Mouse (Mus musculus) limb, embryonic 10.5 days (tissue): Measurements from ENCODE around the gene 1700008O03Rik. TPM values are rescaled to one million over a fixed set of nuclear protein-coding genes. Genes with fewer than 3 reads are reported as not detected.

Source experiments
- DNase-seq: peaks from one replicate; pipeline ENCODE4 v3.0.0-alpha.2; 2017; ENCODE audit warnings: low spot score
- H3K27ac ChIP-seq: fragments of 300-500 bp; sonication (generic); 2 replicates; pipeline ENCODE4 v1.5.1; 2016; ENCODE audit warnings: mild to moderate bottlenecking
- H3K27me3 ChIP-seq: fragments of 300-500 bp; sonication (generic); 2 replicates; pipeline ENCODE4 v1.6.1; 2016; ENCODE audit warnings: low read depth, mild to moderate bottlenecking; ENCODE audit not compliant: poor library complexity, severe bottlenecking
- H3K36me3 ChIP-seq: fragments of 300-500 bp; sonication (generic); 2 replicates; pipeline ENCODE4 v1.6.1; 2016; ENCODE audit warnings: mild to moderate bottlenecking, moderate library complexity
- H3K4me1 ChIP-seq: fragments of 300-500 bp; sonication (generic); 2 replicates; pipeline ENCODE4 v1.6.1; 2016
- H3K4me3 ChIP-seq: fragments of 300-500 bp; sonication (generic); 2 replicates; pipeline ENCODE4 v1.5.1; 2016; ENCODE audit warnings: mild to moderate bottlenecking, moderate library complexity
- H3K9me3 ChIP-seq: fragments of 300-500 bp; sonication (generic); replicated peaks from 2 replicates; pipeline ENCODE4 v1.6.1; 2016; ENCODE audit warnings: mild to moderate bottlenecking
- WGBS: fragments of 180-500 bp; shearing (Covaris S2); methylation state at CpG from one replicate; pipeline ENCODE4 v1.1.7; 2016; 5-methylcytosine and 5-hydroxymethylcytosine counted together
- polyA plus RNA-seq: library from polyadenylated mRNA; unstranded; fragments of >200 nt; fragmentation: Nextera tagmentation; extraction: Ambion mirVana; gene quantifications from 2 replicates; pipeline ENCODE4 v1.2.1, GENCODE M21; 2016

The 1700008O03Rik gene
- polyA plus RNA-seq, 1 experiment from 2014 or later: 0.50 TPM

GRCm38 (mm10) chr7:44334139-44334538, 51.5 kb downstream of the 1700008O03Rik start:
- Histone ChIP-seq H3K4me3 (no peak overlapping the region), H3K27ac (no peak overlapping the region), H3K36me3 (no peaks in the 10 kb centered on the region), H3K27me3 (peaks cover 72% of the 10 kb centered on the region), H3K9me3 (no peaks in the 10 kb centered on the region), H3K4me1 (peaks cover 12% of the 10 kb centered on the region)
- 63% methylated on average over 14 of the region's 14 CpGs for WGBS
- DNase-seq: no peak

- 68% methylated on average over 3 of the region's 3 CpGs for WGBS
Measured at GRCm38 (mm10) chr7:44332336-44332735, 53.3 kb downstream of the 1700008O03Rik start.

GRCm38 (mm10) chr7:44326614-44327013, 59.0 kb downstream of the 1700008O03Rik start:
- H3K9me3 ChIP-seq: no peaks in the 10 kb centered on the region
- no peak overlapping the region for H3K4me3 ChIP-seq
- 49% methylated on average over 6 of the region's 6 CpGs for WGBS
- no peak overlapping the region for H3K27ac ChIP-seq
- H3K27me3 ChIP-seq: peaks cover 34% of the 10 kb centered on the region; the same call in 1 of the 2 replicates
- H3K4me1 ChIP-seq: peaks cover 7% of the 10 kb centered on the region; the same call in 1 of the 2 replicates
- no peaks in the 10 kb centered on the region for H3K36me3 ChIP-seq
- DNase-seq: no peak

More at GRCm38 (mm10) chr7:44332336-44332735, 53.3 kb downstream of the 1700008O03Rik start:
- Histone ChIP-seq H3K27ac (no peak overlapping the region), H3K4me3 (no peak overlapping the region), H3K9me3 (no peaks in the 10 kb centered on the region), H3K27me3 (peaks cover 61% of the 10 kb centered on the region), H3K4me1 (peaks cover 12% of the 10 kb centered on the region), H3K36me3 (no peaks in the 10 kb centered on the region)
- DNase-seq: no peak

- DNase-seq: no peak
- 80% methylated on average over 1 of the region's 1 CpGs for WGBS
- peaks cover 21% of the 10 kb centered on the region; the same call in 1 of the 2 replicates for H3K27me3 ChIP-seq
- H3K36me3 ChIP-seq: no peaks in the 10 kb centered on the region
- H3K4me3 ChIP-seq: no peak overlapping the region
- H3K27ac ChIP-seq: no peak overlapping the region
- no peaks in the 10 kb centered on the region for H3K9me3 ChIP-seq
- H3K4me1 ChIP-seq: peaks cover 7% of the 10 kb centered on the region; the same call in 1 of the 2 replicates
Measured at GRCm38 (mm10) chr7:44322290-44322689, 63.3 kb downstream of the 1700008O03Rik start.

- H3K27me3 ChIP-seq: peaks cover 7% of the 10 kb centered on the region; the same call in 1 of the 2 replicates
- H3K4me1 ChIP-seq: no peaks in the 10 kb centered on the region
- H3K9me3 ChIP-seq: no peaks in the 10 kb centered on the region
- H3K4me3 ChIP-seq: no peak overlapping the region
- DNase-seq: no peak
- H3K27ac ChIP-seq: no peak overlapping the region
- no peaks in the 10 kb centered on the region for H3K36me3 ChIP-seq
- WGBS: 49% methylated on average over 8 of the region's 8 CpGs
Measured at GRCm38 (mm10) chr7:44320886-44321285, 64.7 kb downstream of the 1700008O03Rik start.

- WGBS: 39% methylated on average over 4 of the region's 4 CpGs
- H3K27me3 ChIP-seq: peaks cover 10% of the 10 kb centered on the region
- no peak overlapping the region for H3K27ac ChIP-seq
- H3K9me3 ChIP-seq: no peaks in the 10 kb centered on the region
- H3K36me3 ChIP-seq: no peaks in the 10 kb centered on the region
- H3K4me3 ChIP-seq: no peak overlapping the region
- no peak for DNase-seq
- H3K4me1 ChIP-seq: no peaks in the 10 kb centered on the region
Measured at GRCm38 (mm10) chr7:44317913-44318312, 67.7 kb downstream of the 1700008O03Rik start.

GRCm38 (mm10) chr7:44312484-44312883, 73.1 kb downstream of the 1700008O03Rik start:
- no peak overlapping the region for H3K4me3 ChIP-seq
- WGBS: 56% methylated on average over 16 of the region's 16 CpGs
- H3K9me3 ChIP-seq: no peaks in the 10 kb centered on the region
- no peak overlapping the region for H3K27ac ChIP-seq
- peaks cover 33% of the 10 kb centered on the region for H3K4me1 ChIP-seq
- H3K36me3 ChIP-seq: no peaks in the 10 kb centered on the region
- H3K27me3 ChIP-seq: peaks cover 64% of the 10 kb centered on the region
- DNase-seq: no peak

GRCm38 (mm10) chr7:44311713-44312304, 73.8 kb downstream of the 1700008O03Rik start:
- Histone ChIP-seq H3K4me1 (peaks cover 39% of the 10 kb centered on the region), H3K9me3 (no peaks in the 10 kb centered on the region), H3K36me3 (no peaks in the 10 kb centered on the region), H3K4me3 (peak overlapping the region; percentile 61), H3K27me3 (peaks cover 71% of the 10 kb centered on the region), H3K27ac (no peak overlapping the region)
- no peak for DNase-seq
- 14% methylated on average over 6 of the region's 6 CpGs for WGBS

- Histone ChIP-seq H3K27ac (peak overlapping the region; percentile 75), H3K9me3 (no peaks in the 10 kb centered on the region), H3K4me3 (peak overlapping the region; percentile 61), H3K36me3 (no peaks in the 10 kb centered on the region), H3K4me1 (peaks cover 46% of the 10 kb centered on the region), H3K27me3 (peaks cover 78% of the 10 kb centered on the region)
- under 1% methylated on average over 38 of the region's 38 CpGs for WGBS
- peak; percentile 56 for DNase-seq
Measured at GRCm38 (mm10) chr7:44310878-44311712, 74.5 kb downstream of the 1700008O03Rik start.

- DNase-seq: peak; percentile 56
- H3K27me3 ChIP-seq: peaks cover 81% of the 10 kb centered on the region
- 1% methylated on average over 40 of the region's 40 CpGs for WGBS
- H3K36me3 ChIP-seq: no peaks in the 10 kb centered on the region
- peaks cover 53% of the 10 kb centered on the region for H3K4me1 ChIP-seq
- no peaks in the 10 kb centered on the region for H3K9me3 ChIP-seq
- peak overlapping the region; percentile 61 for H3K4me3 ChIP-seq
- peak overlapping the region; percentile 75 for H3K27ac ChIP-seq
Measured at GRCm38 (mm10) chr7:44310285-44310877, 75.2 kb downstream of the 1700008O03Rik start.
